17 mouse cellular contexts compared by ENCODE assay signal in the genomic region with DNA sequence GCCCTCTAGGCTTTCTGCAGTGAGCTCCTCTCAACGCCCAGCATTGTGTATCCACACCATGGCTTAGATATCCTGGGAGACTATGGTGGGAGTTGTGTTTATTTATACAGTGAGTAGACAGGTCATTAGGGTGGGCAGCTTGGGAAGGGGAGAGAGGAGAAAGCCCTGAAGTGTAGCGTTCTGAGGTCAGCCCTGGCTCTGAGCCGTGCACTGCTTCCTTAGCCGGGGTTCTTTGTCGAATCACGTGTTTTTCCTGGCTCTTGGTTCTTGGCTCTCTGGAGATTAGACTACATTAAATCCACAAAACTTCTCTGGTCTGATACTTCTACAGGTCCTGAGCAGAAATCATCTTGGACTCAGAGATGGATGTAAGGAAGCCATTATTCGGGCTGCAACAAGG.
DNase-seq lines count a peak whose midpoint lies in the region; ATAC-seq and TF ChIP-seq lines count a peak whose summit lies in the region.
"Had no signal": no experiment of that assay in that cellular context is flagged by ENCODE, and none has a peak within 500 bp of the region (broad histone marks: within the 10 kb centered on the region; RNA-seq: fewer than 3 reads in every experiment).

No protein-coding gene starts in this region.

- no peak for TF ChIP-seq EP300 in heart, postnatal 0 days (IDR thresholded peaks at IDR 0.05; ENCODE audit: low read depth)

- no peak overlapping the region for H3K9ac ChIP-seq in heart, embryonic 11.5 days (ENCODE audit: low read depth, low read length)
- H3K9ac ChIP-seq in lung, embryonic 14.5 days, result no peak overlapping the region
- H3K9ac ChIP-seq in heart, postnatal 0 days (replicated peaks; ENCODE audit: low read depth, low read length), result no peak overlapping the region
- H3K9ac ChIP-seq: forebrain, postnatal 0 days; hindbrain, embryonic 13.5 days had no signal

- H3K27ac ChIP-seq in heart, embryonic 11.5 days (ENCODE audit: low read depth, low read length), result no peak overlapping the region
- H3K27ac ChIP-seq in lung, embryonic 14.5 days (ENCODE audit: low read depth), result no peak overlapping the region
- peak overlapping the region; percentile 22; the same call in 1 of the 2 replicates for H3K27ac ChIP-seq in heart, postnatal 0 days (ENCODE audit: low read depth)
- H3K27ac ChIP-seq: hindbrain, embryonic 13.5 days had no signal

- H3K4me3 ChIP-seq in heart, embryonic 11.5 days (ENCODE audit: low read depth, low read length), result no peak overlapping the region
- no peak overlapping the region for H3K4me3 ChIP-seq in lung, embryonic 14.5 days (ENCODE audit: low read depth, low read length)
- H3K4me3 ChIP-seq in heart, postnatal 0 days (ENCODE audit: low read depth, low read length), result no peak overlapping the region
- H3K4me3 ChIP-seq: erythroblast, embryonic 14.5 days; hindbrain, embryonic 13.5 days had no signal

- H3K9me3 ChIP-seq in heart, embryonic 11.5 days (replicated peaks; ENCODE audit: control insufficient read depth, low read length), result no peaks in the 10 kb centered on the region
- H3K9me3 ChIP-seq in lung, embryonic 14.5 days (ENCODE audit: low read depth, low read length), result no peaks in the 10 kb centered on the region
- H3K9me3 ChIP-seq in heart, postnatal 0 days (replicated peaks; ENCODE audit: control insufficient read depth, low read length), result no peaks in the 10 kb centered on the region
- H3K9me3 ChIP-seq: hindbrain, embryonic 13.5 days had no signal

- no peak overlapping the region for H3K4me2 ChIP-seq in heart, embryonic 11.5 days
- H3K4me2 ChIP-seq in lung, embryonic 14.5 days, result no peak overlapping the region
- H3K4me2 ChIP-seq in heart, postnatal 0 days (ENCODE audit: low read depth, low read length), result no peak overlapping the region
- H3K4me2 ChIP-seq: hindbrain, embryonic 13.5 days had no signal

- 44% methylated on average over 7 of the region's 7 CpGs for WGBS in heart, embryonic 11.5 days (ENCODE audit: insufficient replicate concordance)
- 32% methylated on average over 7 of the region's 7 CpGs for WGBS in lung, embryonic 14.5 days
- 57% methylated on average over 7 of the region's 7 CpGs for WGBS in heart, postnatal 0 days

- ATAC-seq in heart, embryonic 11.5 days (replicated peaks; ENCODE audit: insufficient number of reproducible peaks, low FRiP score, low TSS enrichment), result no peak
- no peak for ATAC-seq in lung, embryonic 14.5 days (ENCODE audit: insufficient read depth)
- no peak for ATAC-seq in heart, postnatal 0 days (ENCODE audit: insufficient read depth, low read depth)
- ATAC-seq: forebrain, postnatal 0 days; intestine, embryonic 16.5 days had no signal

- H3K36me3 ChIP-seq in heart, embryonic 11.5 days (ENCODE audit: control insufficient read depth, insufficient read depth, low read length), result no peaks in the 10 kb centered on the region
- 0 out of 2 replicates have a peak, but pooled peaks cover 3% of the 10 kb centered on the region for H3K36me3 ChIP-seq in lung, embryonic 14.5 days (ENCODE audit: insufficient read depth)
- peaks cover 49% of the 10 kb centered on the region for H3K36me3 ChIP-seq in heart, postnatal 0 days (replicated peaks; ENCODE audit: control insufficient read depth, insufficient read depth, low read length)
- H3K36me3 ChIP-seq: G1E; hindbrain, embryonic 13.5 days had no signal

- no peaks in the 10 kb centered on the region for H3K27me3 ChIP-seq in heart, embryonic 11.5 days (ENCODE audit: control insufficient read depth, insufficient read depth, low read length)
- H3K27me3 ChIP-seq in lung, embryonic 14.5 days (ENCODE audit: insufficient read depth, low read length), result no peaks in the 10 kb centered on the region
- H3K27me3 ChIP-seq in heart, postnatal 0 days (ENCODE audit: control insufficient read depth, insufficient read depth, low read length), result no peaks in the 10 kb centered on the region
- H3K27me3 ChIP-seq: hindbrain, embryonic 13.5 days had no signal

- peaks cover 9% of the 10 kb centered on the region for H3K4me1 ChIP-seq in heart, embryonic 11.5 days (ENCODE audit: control insufficient read depth, insufficient read depth, low read length)
- H3K4me1 ChIP-seq in lung, embryonic 14.5 days (ENCODE audit: insufficient read depth), result peaks cover 16% of the 10 kb centered on the region; the same call in 1 of the 2 replicates
- peaks cover 8% of the 10 kb centered on the region; the same call in 1 of the 2 replicates for H3K4me1 ChIP-seq in heart, postnatal 0 days (ENCODE audit: control insufficient read depth, insufficient read depth)

- TF ChIP-seq CTCF in lung, embryonic 14.5 days (IDR thresholded peaks at IDR 0.05; ENCODE audit: low read depth), result no peak
- no peak for TF ChIP-seq CTCF in heart, postnatal 0 days (IDR thresholded peaks at IDR 0.05; ENCODE audit: low read depth)

- peak; percentile 74 to 76 for DNase-seq in heart, adult 18-20 months
- DNase-seq in lung, embryonic 14.5 days, result peak; percentile 50
- no peak for DNase-seq in lung, postnatal 25 days (ENCODE audit: low spot score)
- no peak for DNase-seq in heart, postnatal 0 days (ENCODE audit: low spot score)
- DNase-seq in spleen, postnatal 10 days (ENCODE audit: low spot score in 2 of 2), result no peak
- no peak for DNase-seq in MN1 (ENCODE audit: low spot score)
- DNase-seq: adrenal gland, adult 2 months; cerebellum, adult 9-11 months; embryo, embryonic 11 days; forebrain, postnatal 0 days; gastrocnemius, postnatal 25 days; liver had no signal

Comparison
In these comparisons a context has a peak if more than half of its experiments do, and no peak if none do; other contexts are left out.
1. DNase-seq: peak in heart, adult 18-20 months (2 of 2) and lung, embryonic 14.5 days (single experiment); none in lung, postnatal 25 days (single experiment), heart, postnatal 0 days (single experiment), spleen, postnatal 10 days (0 of 2) and MN1 (single experiment).